Mouse (Mus musculus): Measurements from ENCODE around the gene Zglp1. TPM values are rescaled to one million over a fixed set of nuclear protein-coding genes. Genes with fewer than 3 reads are reported as not detected.
A peak's percentile ranks its signal among the peaks of the same experiment; 100 is the strongest.

The Zglp1 gene
- total RNA-seq (2021), result not detected

DNA sequence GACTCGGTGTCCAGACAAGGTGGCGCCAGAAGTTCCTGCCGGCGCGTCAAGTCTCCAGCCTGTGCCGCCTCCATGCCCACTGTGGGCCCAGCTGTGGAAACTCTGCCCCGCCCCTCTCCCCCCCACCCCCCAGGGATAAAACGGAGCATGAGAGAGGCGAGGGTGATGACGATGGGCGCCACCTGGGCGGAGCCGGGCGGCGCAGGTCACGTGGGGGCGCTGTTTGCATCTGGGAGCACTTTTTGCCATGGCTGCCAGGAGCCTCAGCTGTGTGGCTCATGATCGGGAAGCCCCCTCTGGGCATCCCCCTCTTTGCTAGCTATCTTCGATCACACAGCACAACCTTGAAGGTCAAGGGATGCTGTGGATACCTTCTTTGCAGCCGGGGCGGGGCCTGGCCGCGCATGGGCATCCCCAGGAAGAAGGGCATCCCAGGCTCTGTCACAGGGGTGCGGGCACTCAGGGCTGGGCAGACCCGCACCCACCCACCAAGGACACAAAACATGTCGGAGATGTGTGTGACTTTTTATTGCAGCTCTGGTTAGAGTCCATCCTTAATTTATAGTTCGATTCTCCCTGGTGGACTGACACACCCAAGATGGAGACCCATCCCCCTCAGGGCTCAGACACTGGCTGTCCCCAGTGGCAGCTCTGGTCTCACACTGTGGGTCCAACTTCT lies at the start of gene Zglp1:
Gene Zglp1 (minus strand): TSS at position 88 of the 679 bp plus-strand sequence.
- intact Hi-C loops (cut with DNase I), result no loop called here
- DNase-seq, result no peak

GRCm38 (mm10) chr9:21115105-21115504 lies 48.2 kb upstream of the Zglp1 start:
- intact Hi-C loops (cut with DNase I), result no loop called here
- no peak for DNase-seq

GRCm38 (mm10) chr9:21114190-21114589 lies 47.3 kb upstream of the Zglp1 start:
- intact Hi-C loops (cut with DNase I), result no loop called here
- no peak for DNase-seq

DNA sequence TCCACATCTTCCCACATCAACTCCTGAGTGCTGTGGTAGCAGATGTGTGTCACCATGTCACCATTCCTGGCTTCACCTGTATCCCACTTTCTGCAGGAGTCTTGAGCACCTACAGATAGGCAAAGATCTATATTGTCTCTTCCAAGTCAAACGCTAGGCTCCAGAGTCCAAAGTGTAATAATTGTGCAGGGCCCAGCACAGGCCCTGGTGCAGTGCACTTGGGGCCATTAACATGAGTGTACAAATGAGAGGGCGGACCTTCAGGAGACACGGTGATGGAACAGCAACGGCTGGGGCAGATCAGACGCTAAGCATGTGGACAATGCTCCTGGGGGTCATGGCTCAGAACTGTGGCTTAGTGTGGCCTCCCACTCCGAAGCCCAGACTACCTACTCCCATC lies 46.9 kb upstream of the Zglp1 start:
- DNase-seq, result no peak
- intact Hi-C loops (cut with DNase I), result no loop called here

GRCm38 (mm10) chr9:21107607-21108237 lies 40.8 kb upstream of the Zglp1 start:
- no peak for DNase-seq
- intact Hi-C loops (cut with DNase I), result no loop called here

DNA sequence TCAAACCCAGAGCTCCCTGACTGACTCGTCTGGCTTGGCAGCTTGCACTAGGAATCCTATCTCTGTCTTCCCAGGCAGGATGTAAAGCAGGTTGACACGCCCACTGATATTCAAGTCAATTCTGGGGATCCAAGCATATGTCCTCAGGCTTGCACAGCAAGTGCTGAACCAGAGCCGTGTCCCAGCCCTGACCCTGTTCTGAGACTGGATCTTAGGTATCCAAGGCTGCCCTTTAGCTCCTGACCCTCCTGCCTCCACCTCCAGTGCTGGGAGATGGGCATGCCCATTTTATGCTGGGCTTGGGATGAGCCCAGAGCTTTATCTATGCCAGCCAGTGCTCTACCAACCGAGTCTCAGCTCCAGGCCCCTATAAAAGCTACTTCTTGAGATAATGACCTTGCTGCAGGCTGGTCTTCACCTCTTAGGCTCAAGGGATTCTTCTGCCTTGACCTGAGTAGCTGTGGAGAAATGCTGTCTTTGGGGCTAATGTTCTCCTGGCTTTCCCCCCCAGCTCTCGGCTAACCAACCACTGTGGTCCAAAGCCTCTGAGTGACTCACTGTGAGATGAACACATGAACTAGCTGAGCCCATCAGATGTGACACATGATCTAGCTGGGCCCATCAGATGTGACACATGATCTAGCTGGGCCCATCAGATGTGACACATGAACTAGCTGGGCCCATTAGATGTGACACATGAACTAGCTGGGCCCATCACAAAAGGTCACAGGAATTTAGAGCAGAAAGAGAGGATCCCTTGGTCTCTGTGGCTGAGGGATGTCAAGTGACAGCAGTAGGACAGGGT lies 39.1 kb upstream of the Zglp1 start:
- DNase-seq, result no peak

DNA sequence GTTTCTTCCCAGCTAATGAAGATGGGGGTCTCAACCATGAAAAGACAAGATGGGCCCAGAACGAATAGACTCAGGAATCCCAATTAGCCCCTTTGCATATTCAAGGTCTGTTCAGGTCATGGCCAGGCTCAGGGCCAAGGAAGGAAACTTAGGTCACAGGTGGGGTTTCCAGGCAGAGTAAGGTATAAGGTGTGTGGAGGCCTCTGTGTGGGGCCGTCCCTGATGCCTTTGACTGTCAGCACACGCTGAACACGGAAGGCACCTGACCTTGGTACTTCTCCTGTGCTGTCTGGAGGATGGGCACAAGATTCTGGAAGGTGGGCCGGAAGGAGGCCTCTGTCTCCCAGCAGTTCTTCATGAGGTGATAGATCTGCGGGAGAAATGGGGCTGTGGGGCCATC lies 37.9 kb upstream of the Zglp1 start:
- no peak for DNase-seq
- intact Hi-C loops (cut with DNase I), result no loop called here

More for the DNA sequence above, 39.1 kb upstream of the Zglp1 start:
- intact Hi-C loops (cut with DNase I), result no loop called here

DNA sequence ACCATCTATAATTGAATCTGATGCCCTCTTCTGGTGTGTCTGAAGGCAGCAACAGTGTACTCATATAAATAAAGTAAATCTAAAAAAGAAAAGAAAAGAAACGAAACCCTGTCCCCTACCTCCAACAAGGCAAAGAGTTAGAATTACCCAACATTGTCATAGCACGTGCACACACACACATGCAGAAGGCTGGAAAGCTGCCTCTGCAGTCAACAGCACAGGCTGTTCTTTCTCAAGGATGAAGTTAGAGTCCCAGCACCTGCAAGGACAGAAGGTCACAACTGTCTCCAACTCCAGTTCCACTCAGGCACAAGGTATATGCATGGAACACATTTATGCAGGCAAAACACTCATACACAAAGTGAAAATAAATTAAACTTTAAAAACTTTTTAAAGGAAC lies 35.2 kb upstream of the Zglp1 start:
- intact Hi-C loops (cut with DNase I), result no loop called here

DNA sequence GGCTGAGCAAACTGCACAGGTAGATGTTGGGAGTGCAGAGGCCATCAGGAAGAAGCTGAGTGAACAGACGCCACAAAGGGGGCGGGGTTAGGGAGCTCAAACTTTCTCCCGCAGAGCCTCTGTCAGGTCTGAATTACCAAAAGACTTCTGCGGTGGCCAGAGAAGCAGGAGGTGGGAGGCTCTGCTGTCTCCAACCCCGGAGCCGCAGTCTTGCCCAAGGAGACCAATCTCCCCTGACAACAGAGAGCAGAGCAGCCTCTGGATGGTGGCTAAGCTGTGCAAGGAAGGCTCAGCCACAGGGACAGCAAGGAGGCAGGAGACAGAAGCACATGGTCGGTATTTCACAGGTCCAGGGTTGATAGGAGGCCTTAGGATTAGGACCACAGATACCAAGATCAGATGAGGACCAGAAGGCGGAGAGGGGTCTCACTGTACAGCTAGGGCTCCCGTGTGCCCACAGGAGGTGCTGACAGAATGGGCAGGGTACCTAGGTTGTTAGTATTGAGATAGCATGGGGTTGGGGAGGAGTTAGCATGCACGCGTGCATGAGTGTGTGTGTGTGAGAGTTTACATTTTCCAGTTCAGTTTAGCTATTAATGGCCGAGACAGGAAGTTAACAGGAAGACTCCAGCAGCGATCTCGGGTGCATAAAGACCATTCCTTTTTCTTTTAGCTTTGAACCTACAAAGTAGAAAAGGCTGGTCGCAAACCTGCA lies 33.7 kb upstream of the Zglp1 start:
- DNase-seq, result no peak
- intact Hi-C loops (cut with DNase I), result no loop called here

More for the DNA sequence above, 35.2 kb upstream of the Zglp1 start:
- no peak for DNase-seq

DNA sequence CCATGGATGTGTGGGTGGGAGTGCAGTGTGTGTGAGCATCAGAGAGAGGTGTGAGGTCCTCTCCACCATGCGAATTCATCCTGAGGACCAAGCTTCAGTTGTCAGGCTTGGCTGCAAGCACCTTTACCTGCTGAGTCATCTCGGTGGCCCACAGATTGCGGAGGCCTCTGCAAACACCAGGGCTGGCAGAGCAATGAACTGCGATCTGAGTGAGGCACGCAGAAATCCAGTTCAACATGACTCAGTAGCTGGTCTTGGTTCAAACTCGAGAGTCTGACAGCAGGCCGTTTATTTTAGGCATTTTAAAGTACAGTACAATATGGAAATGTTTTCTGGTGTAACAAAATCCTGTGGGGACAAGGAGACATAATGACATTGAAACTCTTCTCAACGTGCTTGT lies 30.9 kb upstream of the Zglp1 start:
- no peak for DNase-seq
- intact Hi-C loops (cut with DNase I), result no loop called here

DNA sequence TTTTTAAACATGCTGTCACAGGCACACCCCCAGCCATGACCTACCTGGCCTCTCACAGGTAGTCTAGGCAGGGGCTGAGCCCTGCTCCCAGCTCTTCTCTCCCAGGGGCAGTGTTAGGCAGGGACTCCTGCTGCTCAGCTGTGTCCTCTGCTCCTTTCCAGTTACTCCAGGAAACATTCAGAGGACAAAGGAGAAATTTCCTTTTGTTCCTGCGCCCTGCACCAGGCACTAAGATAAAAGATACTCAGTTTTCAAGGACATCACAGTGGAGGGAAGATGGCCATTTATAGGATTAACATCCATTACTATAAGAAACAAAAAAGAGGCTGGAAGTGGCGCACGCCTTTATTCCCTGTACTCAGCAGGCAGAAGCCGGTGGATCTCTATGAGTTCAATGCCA lies 29.1 kb upstream of the Zglp1 start:
- DNase-seq, result no peak
- intact Hi-C loops (cut with DNase I), result no loop called here

GRCm38 (mm10) chr9:21093423-21093822 lies 26.5 kb upstream of the Zglp1 start:
- intact Hi-C loops (cut with DNase I), result loop anchor here (5.0 kb wide), 2 partner anchors 54 to 61 kb away; partner anchors contain the start of genes Cdc37 and Icam5

GRCm38 (mm10) chr9:21091707-21092320 lies 24.9 kb upstream of the Zglp1 start, which contains the start of the genes Gm38431 and Raver1:
Gene Gm38431, minus strand, starts transcription at chr9:21091997.
Gene Raver1, minus strand, starts transcription at chr9:21092008.
- DNase-seq, result peak; percentile 93 to 95
- intact Hi-C loops (cut with DNase I), result loop anchor here (2.0 to 5.0 kb wide), 3 partner anchors 39 to 60 kb away; partner anchors contain the start of genes Cdc37, Icam5 and Tyk2

More at GRCm38 (mm10) chr9:21093423-21093822, 26.5 kb upstream of the Zglp1 start:
- DNase-seq, result no peak

- intact Hi-C loops (cut with DNase I), result loop anchor here (2.0 to 5.0 kb wide), 3 partner anchors 40 to 59 kb away; partner anchors contain the start of genes Cdc37, Icam5 and Tyk2
- DNase-seq, result no peak
These were observed 24.2 kb upstream of the Zglp1 start for GRCm38 (mm10) chr9:21090972-21091706.

GRCm38 (mm10) chr9:21090537-21090936 lies 23.6 kb upstream of the Zglp1 start:
- intact Hi-C loops (cut with DNase I), result loop anchor here (2.0 to 5.0 kb wide), 3 partner anchors 40 to 58 kb away; partner anchors contain the start of genes Cdc37, Icam5 and Tyk2
- no peak for DNase-seq

DNA sequence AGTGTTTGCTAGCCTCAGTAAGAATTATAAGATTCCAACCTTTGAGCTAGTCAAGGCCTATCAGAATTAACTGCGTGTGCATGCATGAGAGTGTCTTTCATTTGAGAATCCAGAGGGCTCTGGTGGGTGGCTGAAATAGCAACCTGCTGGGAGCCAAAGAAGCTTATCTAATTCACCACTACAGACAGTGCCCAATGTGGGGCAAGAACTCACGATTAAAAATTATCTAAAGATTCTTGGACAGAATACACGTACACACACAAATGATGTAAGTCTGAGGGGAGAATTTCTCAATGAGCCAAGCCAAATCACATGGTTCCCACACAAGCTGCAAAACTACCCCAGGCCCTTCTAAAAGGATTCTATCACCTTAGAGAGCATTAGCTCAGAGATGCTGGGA lies 16.4 kb upstream of the Zglp1 start:
- intact Hi-C loops (cut with DNase I), result no loop called here
- DNase-seq, result no peak

- intact Hi-C loops (cut with DNase I), result no loop called here
- no peak for DNase-seq
These were observed 14.2 kb upstream of the Zglp1 start for GRCm38 (mm10) chr9:21081127-21081526.

DNA sequence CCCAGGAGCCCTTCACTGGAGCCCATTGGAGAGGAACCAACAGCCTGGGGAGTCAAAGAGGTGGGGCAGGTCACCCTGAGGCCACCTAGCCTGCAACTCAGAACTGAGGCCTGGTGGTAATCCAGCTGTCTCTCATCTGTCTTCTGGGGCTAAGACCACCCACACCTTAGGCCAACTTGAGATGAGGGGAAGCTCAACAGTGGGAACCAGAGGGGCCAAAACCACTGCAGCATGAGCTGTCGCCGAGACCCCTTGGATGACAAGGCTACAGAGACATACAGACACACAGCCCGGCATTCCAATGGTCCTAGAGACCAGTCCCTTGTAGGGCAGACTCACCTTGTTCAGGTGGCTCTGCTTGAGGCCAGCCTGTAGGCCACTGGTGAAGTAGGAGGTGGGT lies 8.7 kb upstream of the Zglp1 start:
- no peak for DNase-seq

GRCm38 (mm10) chr9:21074173-21074572 lies 7.3 kb upstream of the Zglp1 start:
- DNase-seq, result no peak
- intact Hi-C loops (cut with DNase I), result no loop called here

More for the DNA sequence above, 8.7 kb upstream of the Zglp1 start:
- intact Hi-C loops (cut with DNase I), result no loop called here
